Mouse (Mus musculus): ENCODE data around the gene Ripk3. TPM values are rescaled to one million over a fixed set of nuclear protein-coding genes. Genes with fewer than 3 reads are reported as not detected.

Gene Ripk3
- polyA plus RNA-seq (2021; fragmentation: Nextera tagmentation): 0.34 TPM in 1 of 2 replicates, not detected in the other
- long read RNA-seq, experiment 1: 0 reads
- long read RNA-seq, experiment 2, partial matches to known transcripts: 0 of 1 reads
- long read RNA-seq, experiment 2, other reads (novel, unspliced or antisense): 0 of 1 reads

GRCm38 (mm10) chr14:55788256-55789050 is at the start of gene Ripk3:
TSS of gene Ripk3 (minus strand) at chr14:55788865.

GRCm38 (mm10) chr14:55822991-55823762 is 34.5 kb upstream of the Ripk3 start, which contains the start of gene Nfatc4:
TSS of gene Nfatc4 (plus strand) at chr14:55823144.

GRCm38 (mm10) chr14:55783958-55784235 is 4.8 kb downstream of the Ripk3 start, which contains the start of gene Adcy4:
TSS of gene Adcy4 (minus strand) at chr14:55784095.

GRCm38 (mm10) chr14:55765696-55766095 is 23.0 kb downstream of the Ripk3 start, which contains the start of gene Ltb4r1:
TSS of gene Ltb4r1 (plus strand) at chr14:55765962.

GRCm38 (mm10) chr14:55761163-55761562 is 27.5 kb downstream of the Ripk3 start, which contains the start of gene Ltb4r2:
TSS of gene Ltb4r2 (plus strand) at chr14:55761428.

GRCm38 (mm10) chr14:55758363-55758784 is 30.3 kb downstream of the Ripk3 start, which contains the start of gene Cideb:
TSS of gene Cideb (minus strand) at chr14:55758458.

GRCm38 (mm10) chr14:55745180-55745860 is 43.3 kb downstream of the Ripk3 start, which contains the start of the genes Dhrs1 and Nop9:
TSS of gene Dhrs1 (minus strand) at chr14:55745690.
TSS of gene Nop9 (plus strand) at chr14:55745693.

Other genes with a start within 250 kb of the Ripk3 start
- 19.1 and 25.6 TPM in 2 replicates for gene Pck2, start 248.6 kb downstream of the Ripk3 start, polyA plus RNA-seq (2021; fragmentation: Nextera tagmentation)
- 53.7 and 76.2 TPM in 2 replicates for gene Dcaf11, start 228.9 kb downstream of the Ripk3 start, polyA plus RNA-seq (2021; fragmentation: Nextera tagmentation)
- gene A730061H03Rik, start 228.5 kb downstream of the Ripk3 start, polyA plus RNA-seq (2021; fragmentation: Nextera tagmentation): 0.48 TPM in 1 of 2 replicates, not detected in the other
- not detected in 2 replicates for gene Fitm1, start 213.2 kb downstream of the Ripk3 start, polyA plus RNA-seq (2021; fragmentation: Nextera tagmentation)
- 49.1 and 53.6 TPM in 2 replicates for gene Psme1, start 210.7 kb downstream of the Ripk3 start, polyA plus RNA-seq (2021; fragmentation: Nextera tagmentation)
- 112 and 145 TPM in 2 replicates for gene Emc9, start 203.6 kb downstream of the Ripk3 start, polyA plus RNA-seq (2021; fragmentation: Nextera tagmentation)
- gene Psme2, start 197.8 kb downstream of the Ripk3 start, polyA plus RNA-seq (2021; fragmentation: Nextera tagmentation): 98.6 and 102 TPM in 2 replicates
- gene Rnf31, start 197.2 kb downstream of the Ripk3 start, polyA plus RNA-seq (2021; fragmentation: Nextera tagmentation): 7.8 and 9.4 TPM in 2 replicates
- 4.2 and 4.3 TPM in 2 replicates for gene Irf9, start 185.3 kb downstream of the Ripk3 start, polyA plus RNA-seq (2021; fragmentation: Nextera tagmentation)
- 0.65 and 1.0 TPM in 2 replicates for gene Rec8, start 170.8 kb downstream of the Ripk3 start, polyA plus RNA-seq (2021; fragmentation: Nextera tagmentation)
- gene Ipo4, start 152.9 kb downstream of the Ripk3 start, polyA plus RNA-seq (2021; fragmentation: Nextera tagmentation): 40.6 and 51.1 TPM in 2 replicates
- 0.55 TPM in 1 of 2 replicates, not detected in the other for gene Gm49378, start 151.0 kb downstream of the Ripk3 start, polyA plus RNA-seq (2021; fragmentation: Nextera tagmentation)
- 24.9 and 28.7 TPM in 2 replicates for gene Tm9sf1, start 145.1 kb downstream of the Ripk3 start, polyA plus RNA-seq (2021; fragmentation: Nextera tagmentation)
- 0.11 and 0.22 TPM in 2 replicates for gene Tssk4, start 138.7 kb downstream of the Ripk3 start, polyA plus RNA-seq (2021; fragmentation: Nextera tagmentation)
- gene Mdp1, start 128.4 kb downstream of the Ripk3 start, polyA plus RNA-seq (2021; fragmentation: Nextera tagmentation): 55.6 and 68.7 TPM in 2 replicates
- 21.2 and 26.0 TPM in 2 replicates for gene Gmpr2, start 116.9 kb downstream of the Ripk3 start, polyA plus RNA-seq (2021; fragmentation: Nextera tagmentation)
- gene Nedd8, start 116.7 kb downstream of the Ripk3 start, polyA plus RNA-seq (2021; fragmentation: Nextera tagmentation): 603 and 676 TPM in 2 replicates
- 12.0 and 12.5 TPM in 2 replicates for gene Tinf2, start 107.0 kb downstream of the Ripk3 start, polyA plus RNA-seq (2021; fragmentation: Nextera tagmentation)
- gene Tgm1, start 74.9 kb downstream of the Ripk3 start, polyA plus RNA-seq (2021; fragmentation: Nextera tagmentation): not detected in 2 replicates
- gene Rabggta, start 66.6 kb downstream of the Ripk3 start, polyA plus RNA-seq (2021; fragmentation: Nextera tagmentation): 37.3 and 41.7 TPM in 2 replicates
- gene Dhrs1, start 43.2 kb downstream of the Ripk3 start, polyA plus RNA-seq (2021; fragmentation: Nextera tagmentation): 121 and 123 TPM in 2 replicates
- 7.6 and 7.7 TPM in 2 replicates for gene Nop9, start 43.2 kb downstream of the Ripk3 start, polyA plus RNA-seq (2021; fragmentation: Nextera tagmentation)
- 4.6 and 5.6 TPM in 2 replicates for gene Cideb, start 30.4 kb downstream of the Ripk3 start, polyA plus RNA-seq (2021; fragmentation: Nextera tagmentation)
- 0.40 and 0.45 TPM in 2 replicates for gene Ltb4r2, start 27.4 kb downstream of the Ripk3 start, polyA plus RNA-seq (2021; fragmentation: Nextera tagmentation)
- not detected in 2 replicates for gene Ltb4r1, start 22.9 kb downstream of the Ripk3 start, polyA plus RNA-seq (2021; fragmentation: Nextera tagmentation)
- 1.2 and 2.1 TPM in 2 replicates for gene Adcy4, start 4.8 kb downstream of the Ripk3 start, polyA plus RNA-seq (2021; fragmentation: Nextera tagmentation)
- gene Nfatc4, start 34.3 kb upstream of the Ripk3 start, polyA plus RNA-seq (2021; fragmentation: Nextera tagmentation): 0.15 and 0.23 TPM in 2 replicates
- 0.48 and 0.84 TPM in 2 replicates for gene Nynrin, start 65.1 kb upstream of the Ripk3 start, polyA plus RNA-seq (2021; fragmentation: Nextera tagmentation)
- 0.06 and 0.11 TPM in 2 replicates for gene Cbln3, start 95.5 kb upstream of the Ripk3 start, polyA plus RNA-seq (2021; fragmentation: Nextera tagmentation)
- gene Khnyn, start 96.1 kb upstream of the Ripk3 start, polyA plus RNA-seq (2021; fragmentation: Nextera tagmentation): 2.4 and 2.6 TPM in 2 replicates
- gene Sdr39u1, start 111.4 kb upstream of the Ripk3 start, polyA plus RNA-seq (2021; fragmentation: Nextera tagmentation): 189 and 204 TPM in 2 replicates
- gene Cma1, start 155.8 kb upstream of the Ripk3 start, polyA plus RNA-seq (2021; fragmentation: Nextera tagmentation): not detected in 2 replicates
- gene Cma2, start 162.1 kb upstream of the Ripk3 start, polyA plus RNA-seq (2021; fragmentation: Nextera tagmentation): not detected in 2 replicates
- not detected in 2 replicates for gene Mcpt1, start 229.1 kb upstream of the Ripk3 start, polyA plus RNA-seq (2021; fragmentation: Nextera tagmentation)
- gene Mcpt9, start 241.6 kb upstream of the Ripk3 start, polyA plus RNA-seq (2021; fragmentation: Nextera tagmentation): not detected in 2 replicates